Mouse (Mus musculus) ovary, postnatal 14 days (tissue): ENCODE data around the gene Tcf20.
"Not testable (repeated sequence)": the region's sequence is repeated elsewhere in the genome, so short reads cannot be mapped to it uniquely, and the experiment has no call there.

Experiments
- DNase-seq: peaks from one replicate; pipeline ENCODE4 v3.0.0; 2022; ENCODE audit warnings: low spot score

Gene Tcf20

DNA sequence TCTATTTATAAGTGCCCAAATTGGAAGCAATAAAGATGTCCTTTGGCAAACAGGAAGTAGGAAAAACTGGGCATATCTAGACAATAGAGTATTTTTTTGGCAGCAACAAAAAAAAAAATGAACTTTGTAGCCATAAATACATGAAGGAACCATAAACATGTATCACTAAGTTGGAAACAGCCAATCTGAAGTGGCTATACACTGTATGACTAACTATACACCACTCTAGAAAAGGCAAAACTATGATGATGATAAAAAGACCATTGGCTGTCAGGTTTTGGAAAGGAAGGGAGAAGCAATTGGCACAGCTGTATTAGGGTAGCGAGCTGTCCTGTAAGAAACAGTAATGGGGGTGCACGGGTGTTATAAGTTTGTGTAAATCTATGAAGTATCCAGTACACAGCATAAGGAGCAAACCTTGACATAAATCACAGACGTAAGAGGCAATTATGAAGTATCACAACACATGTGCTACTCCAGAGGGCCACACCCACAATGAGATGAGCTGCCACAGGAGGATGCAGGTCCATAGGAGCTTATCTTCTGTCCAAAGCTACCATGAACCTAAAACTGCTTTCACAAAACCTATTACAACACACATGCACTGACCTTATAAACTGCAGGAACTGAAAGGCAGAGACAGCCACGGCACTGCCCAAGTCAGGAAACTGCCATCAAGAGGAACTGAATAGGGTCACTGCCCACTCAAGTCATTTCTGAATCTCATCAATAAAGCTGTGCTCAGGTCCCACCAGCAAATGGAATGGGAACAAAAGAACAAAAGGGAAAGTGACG is 180.5 kb downstream of the Tcf20 start:
- no peak for DNase-seq

DNA sequence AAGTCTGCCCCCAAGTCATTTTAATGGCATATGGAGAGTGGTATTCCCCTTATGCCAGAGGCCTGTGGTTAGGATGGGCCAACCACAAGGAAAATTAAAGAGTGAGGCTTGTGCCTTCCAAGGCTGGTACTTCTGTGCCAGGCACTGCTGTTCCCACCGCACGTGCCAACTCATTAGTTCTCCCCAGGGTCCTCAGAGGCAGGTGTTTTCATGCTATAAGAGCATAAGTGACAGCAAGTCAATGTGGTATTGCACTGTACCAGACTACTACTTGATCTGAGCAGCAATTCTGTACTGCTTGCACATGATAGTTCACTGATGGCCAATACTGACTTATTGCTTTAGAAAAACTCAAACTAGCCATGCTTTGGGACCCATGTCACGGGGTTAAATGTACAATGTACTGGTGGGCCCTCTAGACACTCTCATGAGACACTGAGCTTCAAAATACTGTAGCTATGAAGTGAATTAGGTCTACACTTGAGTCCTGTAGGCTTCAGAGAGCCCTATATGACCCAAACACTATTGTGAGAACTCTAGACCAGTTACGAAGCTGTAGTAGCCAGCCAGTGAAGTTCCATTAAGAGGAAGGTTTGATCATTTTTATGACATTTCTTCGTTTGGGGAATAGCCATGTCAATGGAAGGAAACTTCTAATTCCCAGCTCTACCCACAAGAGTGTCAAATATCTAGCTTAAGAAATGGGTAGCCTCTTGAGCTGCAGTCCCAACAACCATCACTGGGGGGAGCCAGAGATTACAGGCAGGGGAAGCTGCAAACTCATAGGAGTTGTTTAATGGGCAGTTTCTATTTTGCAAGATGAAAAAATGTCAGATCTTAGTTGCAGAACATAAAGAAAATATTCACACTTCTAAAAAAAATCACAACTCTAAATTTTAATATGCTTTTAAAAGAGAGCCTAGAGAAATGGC is 182.7 kb downstream of the Tcf20 start:
- peak; percentile 83 for DNase-seq

DNA sequence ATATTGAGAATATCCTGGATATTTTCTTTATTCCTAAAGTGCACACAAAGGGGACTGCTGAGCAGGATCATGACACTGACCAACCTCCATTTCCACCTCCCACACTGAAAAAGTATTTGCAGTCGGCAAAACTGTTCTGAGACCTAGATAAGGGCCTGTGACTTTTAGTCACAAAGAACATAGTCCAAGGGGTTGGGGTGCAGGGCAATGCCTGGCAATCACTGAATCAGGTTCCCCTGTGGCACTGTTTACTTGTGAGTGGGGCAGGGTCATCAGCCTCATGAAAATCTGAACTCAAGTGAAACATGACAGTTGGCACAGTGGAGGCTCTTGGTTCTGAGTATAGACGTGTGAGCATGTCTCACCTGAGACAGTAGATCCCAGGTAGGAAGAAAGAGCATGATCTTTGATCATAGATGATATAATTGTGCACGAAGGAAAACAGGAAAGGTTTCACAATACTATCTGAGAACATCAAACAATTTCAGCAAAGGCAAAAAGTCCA is 191.7 kb downstream of the Tcf20 start:
- no peak for DNase-seq

DNA sequence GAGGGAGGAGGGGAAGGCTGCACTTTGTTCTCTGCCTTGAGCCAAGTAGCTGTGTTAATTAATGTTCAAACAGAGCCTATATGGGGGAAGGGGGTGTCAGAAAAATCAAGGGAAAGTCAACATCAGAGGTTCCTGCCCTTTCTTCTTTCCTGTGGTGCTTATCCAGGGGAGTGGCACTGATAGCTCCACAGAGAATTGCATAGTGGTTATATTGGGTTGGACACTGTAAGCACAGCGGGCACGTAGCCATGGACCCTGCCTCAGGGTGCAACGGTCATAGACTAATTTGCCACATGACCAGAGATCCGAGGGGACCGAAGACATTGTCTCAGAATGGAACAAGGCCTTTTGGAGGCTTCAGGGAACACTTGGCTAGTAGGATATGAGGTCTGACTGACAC is 193.4 kb downstream of the Tcf20 start, which contains the start of gene Cyp2d26:
Gene Cyp2d26, minus strand, starts transcription at position 18 of the 400 bp plus-strand sequence.
- DNase-seq = no peak

DNA sequence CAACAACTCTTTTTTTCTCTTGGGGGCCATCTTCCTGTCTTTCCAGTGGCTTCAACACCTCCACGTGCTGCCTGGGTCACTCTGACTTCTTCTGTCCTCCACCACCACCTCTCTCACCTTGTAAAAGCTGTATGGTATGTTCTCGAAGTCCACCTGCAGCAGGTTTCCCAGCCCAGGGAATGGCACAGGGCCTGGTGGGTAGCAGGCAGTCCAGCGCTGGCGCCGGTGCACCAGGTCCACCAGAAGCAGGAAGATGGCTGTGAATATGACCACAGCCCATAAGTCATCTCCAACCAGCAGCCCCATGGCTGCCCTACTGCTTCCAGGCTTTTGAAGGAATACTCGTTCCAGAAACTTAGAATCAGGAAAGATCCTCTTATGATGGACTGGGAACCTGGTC is 193.8 kb downstream of the Tcf20 start:
- no peak for DNase-seq

DNA sequence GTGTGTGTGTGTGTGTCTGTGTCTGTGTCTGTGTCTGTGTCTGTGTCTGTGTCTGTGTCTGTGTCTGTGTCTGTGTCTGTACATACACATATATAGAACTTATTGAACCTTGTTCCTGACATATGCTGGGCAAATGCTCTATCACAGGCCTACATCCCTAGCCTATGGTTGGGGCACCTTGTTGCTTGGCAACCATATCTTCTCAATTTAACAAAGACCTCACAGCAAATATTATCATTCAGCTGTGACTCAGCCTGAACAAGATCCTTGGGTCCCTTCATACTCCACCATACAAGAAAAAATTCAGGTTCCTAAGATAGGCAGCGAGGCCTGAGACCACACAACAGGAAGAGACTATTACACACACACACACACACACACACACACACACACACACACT is 194.2 kb downstream of the Tcf20 start:
- no peak for DNase-seq

DNA sequence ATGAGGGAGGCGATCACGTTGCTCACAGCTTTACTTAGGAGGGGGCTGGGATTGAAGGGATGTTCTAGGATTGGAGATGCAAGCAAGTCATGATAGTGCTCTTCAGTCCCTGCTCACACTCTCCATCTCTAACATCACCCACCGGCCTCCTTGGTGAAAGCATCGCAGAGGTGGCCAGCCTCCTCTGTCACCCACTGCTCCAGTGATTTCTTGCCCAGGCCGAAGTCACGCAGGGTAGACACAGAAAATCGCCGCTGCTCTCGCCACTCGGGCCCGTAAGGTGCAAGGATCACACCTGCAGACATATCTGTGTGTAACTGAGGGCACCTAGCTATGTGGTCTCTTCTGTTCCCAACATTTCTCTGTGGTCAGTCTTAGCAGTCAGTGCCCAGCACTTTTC is 195.1 kb downstream of the Tcf20 start:
- no peak for DNase-seq

DNA sequence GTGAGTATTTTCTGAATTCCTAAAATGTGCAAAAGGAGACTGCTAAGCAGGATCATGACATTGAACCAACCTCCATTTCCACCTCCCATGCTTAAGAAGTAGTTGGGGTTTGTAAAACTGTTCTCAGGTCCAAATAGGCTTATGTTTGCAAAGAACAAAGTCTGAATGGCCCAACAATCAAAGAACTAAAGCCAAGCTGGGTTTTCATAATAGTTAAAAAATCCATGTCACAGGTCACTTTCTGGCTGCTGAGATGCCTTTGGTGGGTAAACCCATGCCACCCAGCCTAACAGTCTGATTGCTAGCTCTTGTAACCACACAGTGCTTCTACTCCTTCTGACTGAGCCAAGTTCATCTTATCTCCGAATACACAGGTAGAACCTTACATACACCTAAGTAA is 203.1 kb downstream of the Tcf20 start:
- DNase-seq = no peak

DNA sequence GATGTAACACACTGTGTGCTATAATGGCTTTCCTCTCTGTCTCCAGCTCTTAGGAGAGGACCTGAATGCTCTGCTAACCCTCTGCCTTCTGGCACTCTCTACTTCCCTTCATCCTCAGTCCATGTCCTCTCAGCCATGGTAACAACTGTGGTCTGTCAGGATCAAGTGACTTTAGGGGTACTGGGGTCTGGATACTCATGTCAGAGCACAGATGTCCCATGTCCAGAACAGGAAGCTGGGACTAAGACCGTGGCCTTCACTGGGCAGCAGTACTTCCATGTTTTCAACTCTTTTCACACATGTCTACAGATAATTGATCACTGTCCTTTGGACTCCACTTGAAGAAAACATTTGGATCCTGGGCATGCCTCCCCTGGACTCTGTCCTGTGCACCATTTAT is 203.9 kb downstream of the Tcf20 start:
- no peak for DNase-seq

DNA sequence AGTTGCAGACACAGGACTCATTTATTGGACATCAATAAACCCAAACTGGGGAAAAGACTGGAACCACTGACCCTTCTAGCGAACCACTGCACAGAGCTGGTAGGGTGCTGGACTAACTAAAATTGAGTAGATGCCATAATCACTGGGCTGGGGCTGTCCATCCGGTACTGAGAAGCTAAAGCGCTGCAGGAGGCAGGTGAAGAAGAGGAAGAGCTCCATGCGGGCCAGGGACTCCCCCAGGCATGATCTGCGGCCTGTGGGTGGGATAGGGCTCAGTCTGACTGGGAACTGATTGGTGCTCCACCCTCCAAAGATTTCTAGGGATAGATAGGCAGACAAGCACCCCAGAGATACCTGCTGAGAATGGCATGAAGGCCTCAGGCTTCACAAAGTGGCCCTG is 209.8 kb downstream of the Tcf20 start:
- not testable (repeated sequence) for DNase-seq

DNA sequence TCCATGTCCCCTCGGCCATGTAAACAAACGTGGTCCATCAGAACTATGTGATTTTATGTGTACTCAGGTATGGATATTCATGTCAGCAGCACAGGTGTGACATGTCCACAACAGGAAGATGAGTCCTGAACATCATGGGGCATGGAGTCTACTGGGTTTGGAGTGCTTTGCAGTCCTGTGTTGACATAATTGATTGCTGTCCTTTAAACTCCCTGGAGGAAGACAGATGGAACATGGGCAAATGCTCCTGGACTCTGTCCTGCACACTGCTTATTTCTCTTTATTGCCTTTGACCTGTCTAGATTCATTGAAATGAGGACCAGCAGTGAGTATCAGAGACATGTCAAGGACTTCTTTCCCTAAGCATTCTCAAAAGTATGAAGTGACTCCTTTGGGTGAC is 221.7 kb downstream of the Tcf20 start:
- no peak for DNase-seq

DNA sequence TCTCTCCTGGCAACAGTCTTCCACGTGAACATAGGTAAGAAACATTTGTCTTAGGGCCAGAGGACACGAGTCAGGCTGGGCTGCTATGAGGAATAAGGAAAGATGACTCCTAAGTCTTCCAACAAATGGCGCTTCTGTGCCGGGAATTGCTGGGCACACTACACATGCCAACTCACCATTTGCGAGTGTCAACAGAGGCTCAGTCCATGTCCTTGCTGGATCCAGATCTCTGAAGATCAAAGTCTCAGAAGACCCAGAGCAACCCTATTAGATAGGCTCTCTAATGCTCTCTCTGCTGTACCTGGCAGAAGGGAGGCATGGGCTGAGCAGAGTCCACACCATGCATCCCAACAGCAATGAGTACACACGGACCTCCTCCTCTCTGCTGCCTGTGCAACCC is 222.8 kb downstream of the Tcf20 start:
- no peak for DNase-seq

DNA sequence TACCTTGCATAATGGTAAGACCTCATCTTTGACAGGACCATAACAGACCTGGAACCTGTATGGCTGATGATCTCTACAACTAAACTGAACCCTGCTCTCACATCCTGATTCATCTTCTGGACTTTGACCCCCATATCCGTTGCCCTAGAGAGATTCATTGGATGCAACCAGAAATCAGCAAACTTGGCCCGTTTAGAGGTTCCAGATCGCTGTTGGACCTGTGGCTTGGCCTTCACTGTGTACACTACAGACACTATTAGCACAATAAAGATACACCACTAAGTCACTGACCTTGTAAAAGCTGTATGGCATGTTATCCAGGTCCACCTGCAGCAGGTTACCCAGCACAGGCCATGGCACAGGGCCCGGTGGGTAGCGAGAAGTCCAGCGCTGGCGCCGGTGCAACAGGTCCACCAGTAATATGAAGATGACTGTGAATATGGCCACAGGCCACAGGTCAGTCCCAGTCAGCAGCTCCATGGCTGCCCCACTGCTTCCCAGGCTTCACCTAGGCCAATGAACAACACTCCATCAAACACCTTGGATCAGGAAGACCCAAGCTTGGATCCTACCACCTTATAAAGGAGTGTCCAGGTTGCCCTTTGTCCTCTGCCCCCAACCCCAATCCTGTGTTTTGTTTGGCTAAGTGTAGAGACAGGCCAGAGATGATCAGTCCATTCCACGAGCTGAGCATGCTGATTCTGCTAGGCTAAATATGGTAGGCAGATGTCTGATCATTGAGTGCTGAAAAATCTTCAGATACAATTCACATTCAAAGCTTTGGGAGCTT is 223.8 kb downstream of the Tcf20 start, which contains the start of gene Cyp2d40:
Gene Cyp2d40, minus strand, starts transcription at position 553 of the 790 bp plus-strand sequence.
- no peak for DNase-seq
